Mouse (Mus musculus): ENCODE results near the gene Cmtm6. TPM values are rescaled to one million over a fixed set of nuclear protein-coding genes. Genes with fewer than 3 reads are reported as not detected.

The Cmtm6 gene
- total and polyA plus RNA-seq, 2 experiments: 58.8 to 69.0 TPM

GRCm38 (mm10) chr9:114775272-114775671, 44.4 kb downstream of the Cmtm6 start:
- WGBS: 47% methylated on average over 4 of the region's 4 CpGs
- no peak overlapping the region for H3K4me3 ChIP-seq (ENCODE audit: insufficient read depth, low read depth, low read length)
- no peaks in the 10 kb centered on the region for H3K4me1 ChIP-seq (ENCODE audit: control insufficient read depth, insufficient read depth, low read length)
- no peaks in the 10 kb centered on the region for H3K27me3 ChIP-seq (ENCODE audit: control insufficient read depth, insufficient read depth, low read length)
- DNase-seq (ENCODE audit: extremely low read depth, low read depth, low spot score): no peak
- H3K36me3 ChIP-seq (ENCODE audit: control insufficient read depth, insufficient read depth, low read length): no peaks in the 10 kb centered on the region
- TF ChIP-seq CTCF (IDR thresholded peaks at IDR 0.05; ENCODE audit: low read depth, low read length) (no peak), POLR2A (IDR thresholded peaks at IDR 0.05; ENCODE audit: extremely low read depth, insufficient read depth, low read length) (no peak)
- H3K79me2 ChIP-seq (ENCODE audit: control insufficient read depth, insufficient read depth, low read length): no peaks in the 10 kb centered on the region
- no peak overlapping the region for H3K27ac ChIP-seq (replicated peaks; ENCODE audit: insufficient read depth, low read depth, low read length)
- H3K9ac ChIP-seq (ENCODE audit: low read depth, low read length): no peak overlapping the region

DNA sequence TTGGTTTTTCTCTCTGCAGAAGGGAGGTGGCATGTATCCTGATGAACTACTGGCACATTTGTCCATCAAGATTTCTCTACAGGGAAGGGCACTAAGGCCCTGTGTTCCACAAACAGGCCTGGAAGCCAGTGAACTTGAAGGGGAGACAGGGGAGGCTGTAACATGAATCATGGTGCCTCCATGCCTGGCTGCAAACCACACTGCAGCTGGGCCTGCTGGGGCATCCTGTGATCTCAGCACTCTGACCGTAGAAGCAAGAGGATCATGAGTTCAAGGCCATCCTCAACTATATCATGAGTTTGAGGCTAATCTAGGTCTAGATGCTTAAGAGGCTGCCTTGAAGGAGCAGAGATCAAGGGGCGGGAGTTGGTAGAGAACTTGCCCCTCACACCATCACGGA, 45.4 kb downstream of the Cmtm6 start:
- Histone ChIP-seq H3K4me3 (ENCODE audit: insufficient read depth, low read depth, low read length) (no peak overlapping the region), H3K27ac (replicated peaks; ENCODE audit: insufficient read depth, low read depth, low read length) (no peak overlapping the region), H3K27me3 (ENCODE audit: control insufficient read depth, insufficient read depth, low read length) (no peaks in the 10 kb centered on the region), H3K4me1 (ENCODE audit: control insufficient read depth, insufficient read depth, low read length) (no peaks in the 10 kb centered on the region), H3K36me3 (ENCODE audit: control insufficient read depth, insufficient read depth, low read length) (no peaks in the 10 kb centered on the region), H3K79me2 (ENCODE audit: control insufficient read depth, insufficient read depth, low read length) (no peaks in the 10 kb centered on the region), H3K9ac (ENCODE audit: low read depth, low read length) (no peak overlapping the region)
- DNase-seq (ENCODE audit: extremely low read depth, low read depth, low spot score): no peak
- TF ChIP-seq POLR2A (IDR thresholded peaks at IDR 0.05; ENCODE audit: extremely low read depth, insufficient read depth, low read length) (no peak), CTCF (IDR thresholded peaks at IDR 0.05; ENCODE audit: low read depth, low read length) (no peak)
- 93% methylated on average over 3 of the region's 3 CpGs for WGBS

DNA sequence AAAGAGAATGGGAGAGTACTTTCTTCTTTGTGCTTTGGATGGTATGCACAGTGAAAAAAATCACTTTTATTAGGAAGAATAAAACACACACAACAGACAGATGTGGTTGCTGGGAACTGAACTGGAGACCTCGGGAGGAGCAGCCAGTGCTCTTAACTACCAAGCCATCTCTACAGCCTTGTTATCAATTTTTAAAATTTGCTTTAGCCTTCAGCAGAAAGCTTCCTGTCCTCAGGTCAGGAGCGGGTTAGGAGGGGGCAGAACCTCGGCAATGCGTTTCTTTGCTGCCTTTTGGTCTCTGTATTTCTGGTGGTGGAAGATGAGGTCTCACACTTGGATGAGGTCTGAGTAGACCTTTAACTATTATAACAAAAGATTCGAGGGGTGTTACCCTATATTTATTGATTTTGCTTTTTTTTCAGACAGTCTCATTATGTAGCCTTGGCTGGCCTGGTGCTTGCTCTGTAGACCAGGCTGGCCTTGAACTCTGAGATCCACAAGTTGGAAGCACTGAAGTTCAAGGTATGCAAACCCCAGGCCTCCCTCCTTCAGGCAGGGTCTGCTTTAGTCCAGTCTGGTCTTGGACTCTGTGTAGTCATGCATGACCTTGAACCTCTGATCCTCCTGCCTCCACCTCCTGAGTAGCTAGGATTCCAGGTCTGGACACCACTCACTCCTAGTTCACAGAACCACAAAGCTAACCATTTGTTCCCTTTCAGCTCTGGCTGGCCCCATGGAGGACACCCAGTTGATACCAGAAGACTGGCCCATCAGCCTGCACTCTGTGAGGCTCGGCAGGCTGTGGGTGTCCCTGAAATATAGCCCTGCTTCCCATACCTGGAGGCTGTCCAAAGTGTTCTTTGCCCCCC, 46.5 kb downstream of the Cmtm6 start:
- Histone ChIP-seq H3K27me3 (ENCODE audit: control insufficient read depth, insufficient read depth, low read length) (no peaks in the 10 kb centered on the region), H3K4me3 (ENCODE audit: insufficient read depth, low read depth, low read length) (no peak overlapping the region), H3K27ac (replicated peaks; ENCODE audit: insufficient read depth, low read depth, low read length) (no peak overlapping the region), H3K79me2 (ENCODE audit: control insufficient read depth, insufficient read depth, low read length) (no peaks in the 10 kb centered on the region), H3K4me1 (ENCODE audit: control insufficient read depth, insufficient read depth, low read length) (no peaks in the 10 kb centered on the region), H3K9ac (ENCODE audit: low read depth, low read length) (no peak overlapping the region), H3K36me3 (ENCODE audit: control insufficient read depth, insufficient read depth, low read length) (no peaks in the 10 kb centered on the region)
- no peak for DNase-seq (ENCODE audit: extremely low read depth, low read depth, low spot score)
- WGBS: 71% methylated on average over 6 of the region's 6 CpGs
- TF ChIP-seq POLR2A (IDR thresholded peaks at IDR 0.05; ENCODE audit: extremely low read depth, insufficient read depth, low read length) (no peak), CTCF (IDR thresholded peaks at IDR 0.05; ENCODE audit: low read depth, low read length) (no peak)

DNA sequence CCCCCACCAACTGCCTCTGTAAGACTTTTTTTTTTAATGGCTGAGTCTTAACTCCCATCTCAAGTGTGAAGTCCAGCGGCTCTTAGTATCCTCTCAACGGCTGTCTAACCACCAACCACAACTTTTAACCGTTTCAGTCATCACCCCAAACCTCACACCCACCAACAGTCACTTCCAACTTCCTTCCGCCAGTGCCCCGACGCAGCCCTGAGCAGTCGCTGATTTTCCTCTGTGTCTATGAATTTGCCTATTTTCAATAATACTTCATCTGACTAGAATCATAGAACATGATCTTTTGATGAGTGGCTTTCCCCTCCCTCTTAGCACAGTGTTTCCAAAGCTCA, 47.1 kb downstream of the Cmtm6 start:
- Histone ChIP-seq H3K79me2 (ENCODE audit: control insufficient read depth, insufficient read depth, low read length) (no peaks in the 10 kb centered on the region), H3K9ac (ENCODE audit: low read depth, low read length) (no peak overlapping the region), H3K27me3 (ENCODE audit: control insufficient read depth, insufficient read depth, low read length) (no peaks in the 10 kb centered on the region), H3K27ac (replicated peaks; ENCODE audit: insufficient read depth, low read depth, low read length) (no peak overlapping the region), H3K4me3 (ENCODE audit: insufficient read depth, low read depth, low read length) (no peak overlapping the region), H3K4me1 (ENCODE audit: control insufficient read depth, insufficient read depth, low read length) (no peaks in the 10 kb centered on the region), H3K36me3 (ENCODE audit: control insufficient read depth, insufficient read depth, low read length) (no peaks in the 10 kb centered on the region)
- WGBS: 77% methylated on average over 7 of the region's 7 CpGs
- no peak for TF ChIP-seq POLR2A (IDR thresholded peaks at IDR 0.05; ENCODE audit: extremely low read depth, insufficient read depth, low read length)
- TF ChIP-seq CTCF (IDR thresholded peaks at IDR 0.05; ENCODE audit: low read depth, low read length): no peak
- DNase-seq (ENCODE audit: extremely low read depth, low read depth, low spot score): no peak

GRCm38 (mm10) chr9:114778877-114779276, 48.0 kb downstream of the Cmtm6 start:
- H3K27ac ChIP-seq (replicated peaks; ENCODE audit: insufficient read depth, low read depth, low read length): no peak overlapping the region
- no peaks in the 10 kb centered on the region for H3K27me3 ChIP-seq (ENCODE audit: control insufficient read depth, insufficient read depth, low read length)

More at GRCm38 (mm10) chr9:114778877-114779276, 48.0 kb downstream of the Cmtm6 start:
- WGBS: 90% methylated on average over 7 of the region's 7 CpGs
- no peak for DNase-seq (ENCODE audit: extremely low read depth, low read depth, low spot score)
- Histone ChIP-seq H3K4me3 (ENCODE audit: insufficient read depth, low read depth, low read length) (no peak overlapping the region), H3K36me3 (ENCODE audit: control insufficient read depth, insufficient read depth, low read length) (no peaks in the 10 kb centered on the region), H3K79me2 (ENCODE audit: control insufficient read depth, insufficient read depth, low read length) (no peaks in the 10 kb centered on the region), H3K9ac (ENCODE audit: low read depth, low read length) (no peak overlapping the region), H3K4me1 (ENCODE audit: control insufficient read depth, insufficient read depth, low read length) (no peaks in the 10 kb centered on the region)
- no peak for TF ChIP-seq POLR2A (IDR thresholded peaks at IDR 0.05; ENCODE audit: extremely low read depth, insufficient read depth, low read length)
- TF ChIP-seq CTCF (IDR thresholded peaks at IDR 0.05; ENCODE audit: low read depth, low read length): no peak

Measured in liver, adult 2 months (tissue).